Mouse (Mus musculus) hematopoietic stem cell, adult 5-6 weeks (primary cell): ENCODE data around the gene Hnf1b. TPM values are rescaled to one million over a fixed set of nuclear protein-coding genes. Genes with fewer than 3 reads are reported as not detected.

Source experiments
- ATAC-seq, 2 experiments: fragments of 125-278 bp in 1 of 2; replicated peaks in 1 of 2; 2 replicates each; pipeline ENCODE4 v1.8.0; 2016 to 2017; ENCODE audit warnings: inconsistent platforms in 2 of 2, mild to moderate bottlenecking in 2 of 2, moderate number of reproducible peaks in 2 of 2, low read depth in 1 of 2, moderate TSS enrichment in 1 of 2; ENCODE audit not compliant: low FRiP score in 2 of 2, poor library complexity in 2 of 2, severe bottlenecking in 2 of 2, insufficient read depth in 1 of 2, low TSS enrichment in 1 of 2
- total RNA-seq: library from RNA; stranded (forward); fragments of 172-1452, 232-1000 nt; gene quantifications from 2 replicates; pipeline ENCODE4 v1.2.3, GENCODE M21; 2017

The Hnf1b gene
- total RNA-seq, 1 experiment from 2014 or later, result not detected

DNA sequence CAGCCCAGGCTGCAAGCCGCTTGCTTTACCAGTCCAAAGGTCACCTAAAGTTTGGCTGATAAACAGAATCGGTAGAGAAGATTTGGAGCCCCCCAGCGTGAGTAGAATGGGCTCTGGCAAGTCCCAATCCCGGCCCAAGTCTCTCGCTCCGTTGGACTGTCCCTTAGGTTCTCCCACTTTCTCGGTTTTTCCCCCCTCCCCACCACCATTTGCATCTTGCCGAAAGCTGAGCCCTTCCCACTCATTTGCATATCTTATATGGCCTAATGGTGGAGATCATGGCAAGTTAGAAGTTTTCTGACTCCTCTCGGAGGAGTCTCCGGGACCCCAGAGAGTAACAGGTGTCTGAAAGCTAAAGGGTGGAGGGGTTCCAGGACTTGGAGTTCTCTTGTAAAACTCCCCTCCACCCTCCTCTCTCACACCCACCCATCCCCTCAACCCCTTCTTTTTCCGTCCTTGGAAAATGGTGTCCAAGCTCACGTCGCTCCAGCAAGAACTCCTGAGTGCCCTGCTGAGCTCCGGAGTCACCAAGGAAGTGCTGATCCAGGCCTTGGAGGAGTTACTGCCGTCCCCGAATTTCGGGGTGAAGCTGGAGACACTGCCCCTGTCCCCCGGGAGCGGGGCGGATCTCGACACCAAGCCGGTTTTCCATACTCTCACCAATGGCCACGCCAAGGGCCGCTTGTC lies 866 bp downstream of the Hnf1b start:
- ATAC-seq, result no peak

DNA sequence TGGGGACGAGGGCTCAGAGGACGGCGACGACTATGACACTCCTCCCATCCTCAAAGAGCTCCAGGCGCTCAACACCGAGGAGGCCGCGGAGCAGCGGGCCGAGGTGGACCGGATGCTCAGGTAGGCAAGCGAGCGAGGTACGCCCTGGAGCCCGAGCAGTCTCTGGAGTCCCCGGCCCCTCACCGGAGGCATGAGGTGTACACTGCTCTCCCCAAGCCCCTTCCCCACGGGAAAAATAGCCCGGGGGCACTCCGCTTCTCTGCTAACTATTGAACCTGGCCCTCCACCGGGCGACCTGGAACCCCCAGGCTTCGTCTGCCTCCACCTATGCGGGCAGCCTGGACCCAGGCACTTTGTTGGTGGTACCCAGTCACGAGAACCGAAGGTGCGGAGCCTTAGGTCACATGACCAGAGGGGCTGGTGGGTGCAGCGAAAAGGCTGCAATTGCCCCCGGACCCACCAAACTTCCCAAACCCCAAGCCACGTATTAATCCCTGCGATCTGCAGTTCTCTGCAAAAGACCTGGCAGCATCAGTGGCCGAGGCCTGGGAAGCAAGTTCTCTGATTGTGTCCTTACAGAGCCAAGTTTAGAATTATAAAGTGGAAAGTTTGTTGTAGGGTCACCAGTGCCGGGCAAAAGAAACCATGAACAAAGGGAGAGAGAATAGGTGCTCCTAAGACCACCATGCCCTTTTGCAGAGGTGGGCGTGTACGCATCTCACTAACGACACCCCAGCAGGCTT lies 1.6 kb downstream of the Hnf1b start:
- no peak for ATAC-seq

DNA sequence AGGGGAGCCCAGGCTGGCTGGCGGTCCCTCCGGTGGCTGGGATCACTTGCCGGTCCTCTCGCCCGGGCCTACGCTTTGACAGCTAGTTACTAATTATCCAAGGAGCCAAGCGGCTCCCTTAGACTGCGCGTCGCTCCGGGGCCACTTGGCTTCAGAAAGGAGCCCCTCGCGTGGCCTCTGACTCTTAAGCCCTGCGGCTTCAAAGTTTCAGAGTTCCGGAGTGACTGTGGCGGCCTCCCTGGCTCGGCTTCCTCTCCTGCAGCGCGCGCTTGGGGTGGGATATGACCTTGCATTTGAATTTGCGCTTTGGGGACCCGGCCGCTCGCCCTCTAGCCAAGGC lies 2.1 kb downstream of the Hnf1b start:
- ATAC-seq, result peak in 1 of 2 experiments; percentile 13; a peak in 2 of 4 replicates

DNA sequence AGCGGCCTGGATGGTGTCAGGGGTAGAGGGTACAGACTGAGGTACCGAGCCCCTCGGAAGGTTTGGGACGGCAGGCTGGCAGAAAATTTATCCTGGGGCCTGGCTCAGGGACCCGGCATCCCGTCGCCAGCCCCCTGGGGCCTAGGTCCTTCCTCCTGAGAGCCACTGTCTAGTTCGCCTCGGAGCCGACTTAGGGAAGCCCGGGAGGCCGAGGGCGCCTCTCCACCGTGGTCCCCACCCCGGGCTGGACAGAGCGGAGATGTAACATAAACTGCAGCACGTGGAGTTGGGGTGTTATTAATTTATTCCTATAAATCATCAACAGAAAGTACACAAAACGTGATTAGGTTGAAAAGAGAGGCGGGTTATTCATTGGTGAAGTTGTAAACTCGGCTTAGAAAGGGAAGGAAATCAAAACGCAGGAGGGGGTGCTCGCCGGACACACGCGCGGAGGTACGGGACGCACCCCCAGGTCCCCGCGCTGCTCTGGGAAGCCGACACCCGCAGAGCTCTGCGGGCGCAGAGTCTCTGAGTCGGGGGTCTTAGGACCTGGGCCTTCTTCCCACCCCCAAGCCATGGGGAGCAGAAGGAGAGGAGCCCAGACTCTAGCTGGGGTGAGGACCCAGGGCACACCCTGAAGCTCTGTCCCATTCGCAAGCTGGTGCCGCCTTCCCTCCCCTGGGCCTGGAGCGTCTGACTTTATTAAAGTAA lies 2.8 kb downstream of the Hnf1b start:
- ATAC-seq, result no peak

DNA sequence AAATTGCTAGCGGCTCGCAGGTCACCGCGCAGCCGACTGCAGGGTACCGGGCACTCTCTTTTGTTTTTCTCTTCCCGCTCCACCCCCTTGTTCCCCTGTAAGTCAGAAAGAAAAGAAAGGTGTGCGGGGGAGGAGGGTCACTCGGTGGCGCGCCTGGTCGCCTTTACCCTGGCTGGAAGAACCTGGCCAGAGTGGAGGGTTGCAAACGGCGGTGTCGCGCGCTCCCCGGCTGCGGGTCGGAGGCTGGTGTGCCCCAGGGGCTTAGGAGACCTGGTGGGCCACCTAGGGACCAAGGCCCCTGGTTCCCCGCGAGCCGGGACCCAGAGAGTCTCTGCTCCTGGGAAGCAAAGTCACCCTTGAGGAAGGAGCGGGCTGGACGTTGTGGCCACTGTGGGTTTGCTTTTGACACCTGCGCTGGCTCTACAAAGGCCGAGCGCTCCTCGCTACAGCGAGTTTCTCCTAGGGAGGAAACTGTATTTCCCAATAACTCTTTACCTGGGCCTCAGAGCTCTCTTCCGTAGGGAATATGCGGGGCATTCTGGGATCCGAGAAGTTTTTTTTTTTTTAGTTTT lies 3.4 kb downstream of the Hnf1b start:
- no peak for ATAC-seq

DNA sequence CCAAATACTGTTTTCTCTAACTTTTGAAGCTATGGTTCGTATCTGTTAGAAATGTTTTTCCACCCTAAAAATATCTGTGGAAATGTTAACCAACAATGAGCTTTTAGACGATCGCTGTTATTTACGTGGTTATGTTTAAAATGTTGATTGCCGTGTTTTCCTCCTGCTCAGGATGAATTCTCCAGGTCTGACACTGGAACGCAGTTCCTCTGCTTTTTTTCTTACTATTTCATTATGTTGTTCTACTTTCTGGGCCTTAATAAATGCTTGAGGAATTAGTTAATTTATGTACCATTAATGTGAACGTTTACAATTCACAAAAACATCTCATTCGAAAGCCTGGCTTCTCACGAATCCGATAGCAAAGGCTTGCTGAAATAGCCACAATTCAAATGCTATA lies 4.2 kb downstream of the Hnf1b start:
- ATAC-seq, result no peak

DNA sequence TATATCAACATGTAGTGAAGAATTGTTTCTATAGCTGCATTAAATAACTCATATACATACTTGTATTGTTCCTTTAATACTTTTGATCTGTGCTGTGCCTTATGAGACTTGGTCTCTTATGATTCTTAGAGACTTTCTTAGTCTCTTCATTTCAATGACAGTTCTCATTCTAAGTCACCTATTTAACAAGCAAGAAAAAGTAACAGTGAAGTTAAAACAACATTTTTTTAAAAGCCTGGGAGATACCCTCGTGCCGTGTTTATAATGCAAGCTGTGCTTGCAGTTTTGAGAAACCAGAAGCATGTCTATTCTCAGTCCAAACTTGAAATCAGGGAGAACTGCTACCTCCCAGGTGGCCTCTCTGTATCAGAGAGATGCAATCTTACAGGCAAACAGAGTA lies 4.8 kb downstream of the Hnf1b start:
- no peak for ATAC-seq

DNA sequence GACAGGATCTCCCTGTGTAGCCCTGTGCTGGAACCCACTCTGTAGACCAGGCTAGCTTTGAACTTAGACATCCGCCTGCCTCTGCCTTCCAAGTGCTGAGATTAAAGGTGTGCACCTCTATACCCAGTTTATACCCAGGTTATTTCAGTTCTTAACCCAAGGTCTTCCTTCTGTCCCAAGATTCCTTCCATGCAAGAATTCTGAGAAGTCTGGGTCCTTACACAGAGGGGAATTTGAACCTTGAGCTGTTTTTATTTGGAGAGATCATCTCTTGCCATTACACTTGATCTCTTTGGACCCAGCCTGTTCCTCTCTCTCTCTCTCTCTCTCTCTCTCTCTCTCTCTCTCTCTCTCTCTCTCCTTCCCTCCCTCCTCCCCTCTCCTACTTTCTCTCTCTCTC lies 7.4 kb downstream of the Hnf1b start:
- no peak for ATAC-seq

DNA sequence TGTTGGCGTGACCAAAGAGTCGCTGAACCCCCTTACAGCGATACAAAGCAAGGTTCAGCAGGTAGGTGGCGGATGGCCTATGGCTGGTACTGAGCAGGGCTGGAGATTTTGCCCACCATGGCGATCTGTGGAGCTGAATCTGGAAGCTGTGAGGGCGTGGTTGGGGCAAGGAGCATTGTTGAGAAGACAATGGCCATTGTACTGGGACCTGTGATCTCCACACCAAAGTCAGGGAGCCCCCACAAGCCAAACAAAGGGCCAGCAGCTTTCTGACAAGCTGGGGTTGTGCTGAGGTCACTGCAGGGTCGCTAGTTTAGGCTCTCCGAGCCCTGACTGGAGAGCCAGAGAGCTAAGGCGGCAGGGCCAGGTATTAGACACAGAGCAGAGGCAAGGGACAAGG lies 15.4 kb downstream of the Hnf1b start:
- no peak for ATAC-seq

DNA sequence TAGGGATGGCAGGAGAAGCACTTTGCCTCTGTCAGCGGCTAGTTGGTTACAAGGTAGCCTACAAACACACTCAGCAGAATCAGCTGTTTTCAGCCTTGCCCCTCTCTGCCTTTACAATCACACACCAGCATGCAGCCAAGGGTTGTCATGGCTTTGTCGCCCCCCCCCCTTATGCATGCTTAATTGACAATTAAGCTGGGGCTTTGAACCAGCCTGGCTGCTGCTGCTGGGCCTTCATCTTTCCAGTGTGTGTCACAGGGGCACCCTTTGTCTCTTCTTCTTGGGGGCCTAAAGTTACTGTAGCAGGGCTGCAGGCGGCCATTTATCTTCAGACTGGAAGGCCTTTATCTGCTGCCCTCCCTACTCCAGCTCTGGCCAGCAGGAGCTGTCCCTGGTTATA lies 17.7 kb downstream of the Hnf1b start:
- no peak for ATAC-seq

DNA sequence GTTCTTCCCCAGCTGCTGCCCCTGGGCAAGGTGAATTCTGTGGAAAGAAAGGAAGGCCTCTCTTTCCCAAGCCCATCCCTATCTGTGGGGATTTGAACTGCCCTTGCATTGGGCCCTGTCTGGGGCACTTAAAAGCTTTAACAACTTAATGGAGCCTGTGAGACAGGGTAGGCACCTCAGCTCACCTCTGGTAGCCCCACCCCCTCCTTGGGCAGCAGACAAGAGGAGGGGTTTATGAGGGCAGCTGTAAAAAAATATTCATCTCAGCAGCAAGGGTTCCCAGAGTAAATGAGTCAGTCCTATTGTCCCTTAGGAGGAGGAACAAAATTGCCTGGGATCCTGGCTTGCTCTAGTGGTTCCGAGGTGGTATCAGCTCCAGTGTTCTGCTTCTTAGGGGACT lies 19.3 kb downstream of the Hnf1b start:
- ATAC-seq, result no peak

DNA sequence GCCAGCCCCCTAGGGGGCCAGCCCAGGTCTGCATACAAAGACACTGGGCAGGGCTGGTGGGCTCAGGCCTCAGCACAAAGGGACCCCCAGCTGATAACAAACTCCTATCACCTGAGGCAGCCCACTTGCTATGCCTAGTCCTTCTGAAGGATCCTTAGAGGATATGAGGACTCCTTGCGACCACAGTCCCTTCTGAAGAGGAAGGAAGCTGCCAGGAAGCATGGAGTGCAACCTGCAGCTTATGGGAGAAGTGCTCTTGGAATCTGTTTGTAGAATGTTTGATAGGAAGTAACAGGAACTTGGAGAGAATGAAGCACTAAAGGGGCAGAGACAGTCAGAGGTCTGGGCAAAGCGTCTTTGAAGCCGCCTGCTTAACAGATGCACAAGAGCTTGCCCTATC lies 19.8 kb downstream of the Hnf1b start:
- 0 out of 4 replicates have a peak, but pooled peaks of 1 of the 2 experiments have one; percentile 9 for ATAC-seq

DNA sequence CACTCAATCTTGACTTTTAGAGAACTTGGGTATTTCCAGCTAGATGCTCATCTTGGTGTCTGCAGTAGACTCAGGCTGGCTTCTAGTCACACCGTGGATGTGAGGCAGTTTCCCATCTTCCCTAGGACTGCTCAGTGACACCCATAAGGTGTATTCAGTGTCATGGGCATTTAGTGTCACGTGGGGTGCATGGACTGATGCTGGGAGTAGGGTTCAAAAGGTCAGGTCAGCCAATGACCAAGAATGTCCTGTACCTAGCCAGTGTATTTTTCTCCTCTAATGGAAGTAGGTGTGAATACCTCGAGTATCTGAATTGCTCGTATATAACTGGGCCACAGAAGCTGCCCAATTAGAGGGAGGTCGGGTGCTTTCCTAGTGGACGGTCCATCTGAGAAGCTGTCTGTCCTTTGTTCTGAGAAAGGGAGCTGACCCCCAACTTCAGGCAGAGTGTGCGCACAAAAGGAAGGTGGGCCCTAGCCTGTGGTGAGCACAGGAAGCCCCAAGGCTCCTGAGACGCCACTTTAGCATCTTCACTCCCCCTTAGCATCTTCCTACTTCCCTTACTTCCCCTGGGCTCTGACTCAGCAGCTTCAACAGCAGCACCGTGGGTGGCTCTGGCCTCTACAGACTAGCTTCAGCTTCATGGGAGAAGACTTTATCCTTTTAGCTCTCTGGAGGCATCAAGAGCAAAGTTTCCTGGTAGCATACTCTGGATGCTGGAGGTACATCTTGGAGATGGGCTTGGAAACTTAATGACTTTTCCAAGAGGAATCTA lies 22.1 kb downstream of the Hnf1b start:
- ATAC-seq, result peak; percentile 72 to 90; a peak in 3 of 4 replicates

DNA sequence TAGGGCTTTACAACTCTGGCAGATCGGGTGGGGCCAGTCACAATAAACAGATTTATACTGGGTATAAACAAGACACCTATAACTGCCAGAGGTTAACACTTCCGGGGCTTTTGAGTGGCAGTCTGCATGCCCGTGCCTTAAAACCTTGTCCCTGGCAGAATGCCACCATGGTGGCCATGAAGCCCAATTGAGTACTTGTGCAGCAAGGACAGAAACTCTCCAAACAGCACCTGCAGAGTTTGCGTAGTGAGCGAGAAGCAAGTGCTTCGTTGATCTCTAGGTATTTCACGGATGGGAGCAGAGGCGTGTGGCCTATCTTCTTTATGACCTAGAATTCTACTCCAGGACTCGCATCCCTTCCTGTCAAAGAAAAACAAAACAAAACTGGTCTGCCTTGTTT lies 23.6 kb downstream of the Hnf1b start:
- ATAC-seq, result no peak

DNA sequence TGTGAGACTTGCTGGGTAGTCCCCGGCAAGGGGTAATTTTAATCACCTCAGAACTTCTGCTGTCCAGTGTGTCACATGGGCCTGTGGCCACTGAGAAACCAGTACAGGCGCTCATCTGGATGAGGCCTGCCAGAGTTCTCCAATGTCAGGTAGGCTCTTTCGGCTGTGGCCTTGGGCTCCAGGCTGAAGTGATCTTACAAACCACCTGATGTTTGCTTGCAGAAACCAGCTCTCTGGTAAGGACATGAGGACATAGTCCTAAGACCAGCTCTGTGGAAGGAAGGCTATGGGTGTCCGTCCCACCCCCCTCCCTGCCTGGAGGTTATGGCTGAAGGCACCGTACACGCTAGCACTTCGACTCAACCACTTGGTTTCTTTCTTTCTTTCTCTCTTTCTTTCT lies 26.8 kb downstream of the Hnf1b start:
- ATAC-seq, result no peak

DNA sequence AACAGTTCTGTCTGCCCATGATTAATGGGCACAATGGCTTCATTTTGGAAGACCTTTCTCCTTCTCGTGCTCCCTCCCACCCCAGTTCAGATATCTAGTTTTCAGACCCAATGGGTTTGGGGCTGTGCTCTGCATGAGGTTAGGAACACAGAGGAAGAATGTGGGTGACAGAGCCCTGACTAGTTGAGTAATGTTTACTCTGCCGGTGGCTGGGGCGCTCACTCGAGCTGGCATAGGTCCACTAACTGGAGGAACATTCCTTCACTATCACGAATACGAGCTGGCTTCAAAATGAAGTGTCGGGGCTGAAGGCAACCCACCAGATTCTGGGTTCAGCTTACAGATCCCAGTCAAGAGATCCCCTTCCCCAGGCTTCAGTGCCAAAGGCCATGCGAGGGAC lies 27.9 kb downstream of the Hnf1b start:
- ATAC-seq, result no peak

DNA sequence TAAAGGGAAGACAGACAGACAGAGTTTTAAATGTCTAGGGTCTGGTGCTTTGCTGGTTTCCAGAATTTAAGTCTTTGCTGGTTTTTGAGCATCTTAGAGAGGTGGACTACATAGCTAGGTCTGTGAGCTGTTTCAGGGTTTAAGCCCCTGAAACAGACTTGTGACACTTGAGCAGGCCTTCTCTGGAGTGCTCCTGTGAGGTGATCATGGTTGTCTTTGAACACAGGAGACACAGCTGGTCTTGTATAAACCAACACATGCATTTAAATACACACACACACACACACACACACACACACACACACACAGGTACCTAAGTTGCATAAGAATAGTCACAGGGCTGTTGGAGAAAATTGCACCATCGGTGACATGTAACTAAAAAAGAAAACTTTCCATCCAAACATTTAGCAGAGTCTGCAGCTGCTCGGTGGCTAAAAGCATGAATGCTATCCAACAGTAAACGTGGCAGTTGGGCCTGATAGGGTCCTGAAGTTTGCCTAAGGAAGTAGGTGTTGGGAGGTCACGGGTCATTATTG lies 28.6 kb downstream of the Hnf1b start:
- ATAC-seq, result no peak
